Mouse (Mus musculus) lung, embryonic 14.5 days (tissue): ENCODE results near the gene Slc22a2. TPM values are rescaled to one million over a fixed set of nuclear protein-coding genes. Genes with fewer than 3 reads are reported as not detected.

Experiments
- ATAC-seq: fragments of 200-750 bp; cut with Nextera tagmentation; 2 replicates; pipeline ENCODE4 v1.8.0; 2017; ENCODE audit warnings: mild to moderate bottlenecking, moderate TSS enrichment, moderate library complexity; ENCODE audit not compliant: insufficient read depth
- DNase-seq: peaks from one replicate; pipeline ENCODE4 v3.0.0-alpha.2; 2015
- H3K27ac ChIP-seq: fragments of 300-500 bp; sonication (generic); 2 replicates; pipeline ENCODE4 v1.5.1; 2014; ENCODE audit warnings: low read depth, mild to moderate bottlenecking, moderate library complexity
- H3K27me3 ChIP-seq: fragments of 300-500 bp; sonication (generic); 2 replicates; pipeline ENCODE4 v1.6.1; 2014; ENCODE audit warnings: low read length, control low read depth; ENCODE audit not compliant: insufficient read depth
- H3K36me3 ChIP-seq: fragments of 300-500 bp; sonication (generic); 2 replicates; pipeline ENCODE4 v1.6.1; 2014; ENCODE audit warnings: control low read depth; ENCODE audit not compliant: insufficient read depth
- H3K4me1 ChIP-seq: fragments of 300-500 bp; sonication (generic); 2 replicates; pipeline ENCODE4 v1.6.1; 2014; ENCODE audit warnings: antibody characterized with exemption, control low read depth; ENCODE audit not compliant: insufficient read depth
- H3K4me2 ChIP-seq: fragments of 300-500 bp; sonication (generic); 2 replicates; pipeline ENCODE4 v1.6.1; 2014; ENCODE audit warnings: mild to moderate bottlenecking
- H3K4me3 ChIP-seq: fragments of 300-500 bp; sonication (generic); 2 replicates; pipeline ENCODE4 v1.5.1; 2014; ENCODE audit warnings: low read depth, low read length
- H3K9ac ChIP-seq: fragments of 300-500 bp; sonication (generic); 2 replicates; pipeline ENCODE4 v1.6.1; 2014
- H3K9me3 ChIP-seq: fragments of 300-500 bp; sonication (generic); 2 replicates; pipeline ENCODE4 v1.6.1; 2016; ENCODE audit warnings: low read depth, low read length, control low read depth
- CTCF ChIP-seq: IDR thresholded peaks from 2 replicates; pipeline ENCODE4 v1.5.1; 2016; ENCODE audit warnings: antibody characterized with exemption, low read depth
- WGBS: fragments of 180-500 bp; shearing (Covaris S2); extraction: QIAGEN DNeasy Blood & Tissue Kit; methylation state at CpG from one replicate; pipeline ENCODE4 v1.1.7; 2014; 5-methylcytosine and 5-hydroxymethylcytosine counted together
- polyA plus RNA-seq: library from polyadenylated mRNA; unstranded; fragments of >200 nt; fragmentation: Nextera tagmentation; extraction: Ambion mirVana; gene quantifications from 2 replicates; pipeline ENCODE4 v1.2.1, GENCODE M21; 2014

The Slc22a2 gene
- polyA plus RNA-seq, 1 experiment from 2014 or later: not detected

DNA sequence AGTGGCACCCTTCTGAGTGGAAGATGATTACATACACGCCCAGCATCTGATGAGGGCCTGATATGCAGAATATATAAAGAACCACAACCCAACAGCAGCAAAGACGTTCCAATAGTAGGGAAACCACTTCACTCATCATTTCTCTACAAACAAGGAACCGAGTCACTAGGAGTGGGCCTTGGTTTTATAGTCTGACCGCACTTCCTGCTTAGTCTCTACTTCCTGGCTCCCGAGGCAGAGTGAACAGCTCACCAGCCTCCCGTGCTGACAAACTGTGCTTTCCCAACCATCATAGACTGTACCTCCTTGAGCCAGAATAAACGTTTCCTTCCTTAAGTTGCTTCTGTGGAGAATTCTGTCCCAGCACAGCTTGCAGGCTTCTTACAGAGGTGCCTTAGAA, 71.9 kb downstream of the Slc22a2 start:
- Histone ChIP-seq H3K9me3 (no peaks in the 10 kb centered on the region), H3K27me3 (no peaks in the 10 kb centered on the region), H3K9ac (no peak overlapping the region), H3K4me3 (no peak overlapping the region), H3K27ac (no peak overlapping the region), H3K4me1 (no peaks in the 10 kb centered on the region), H3K4me2 (no peak overlapping the region), H3K36me3 (no peaks in the 10 kb centered on the region)
- TF ChIP-seq CTCF: no peak
- DNase-seq (no peak), ATAC-seq (no peak)
- WGBS: 59% methylated on average over 7 of the region's 7 CpGs

DNA sequence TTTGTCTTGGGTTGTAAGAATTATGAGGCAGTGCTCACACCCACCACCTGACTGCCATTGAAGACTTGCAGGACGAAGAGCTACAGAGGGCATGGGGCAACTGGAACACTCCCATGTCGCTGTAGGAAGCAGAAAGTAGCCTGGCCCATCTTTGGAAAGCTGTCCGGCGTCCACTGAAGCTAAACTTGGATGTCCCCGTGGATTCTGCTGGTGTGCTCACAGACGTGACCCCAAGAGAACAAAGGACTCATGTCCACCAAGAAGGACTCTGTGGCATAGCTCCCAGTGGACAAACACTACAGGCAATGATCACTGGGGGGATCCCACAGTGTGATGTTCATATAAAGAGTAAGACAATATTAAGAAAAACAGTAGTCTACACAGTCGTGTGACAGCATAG, 74.9 kb downstream of the Slc22a2 start:
- H3K27me3 ChIP-seq: no peaks in the 10 kb centered on the region
- no peak for TF ChIP-seq CTCF

DNA sequence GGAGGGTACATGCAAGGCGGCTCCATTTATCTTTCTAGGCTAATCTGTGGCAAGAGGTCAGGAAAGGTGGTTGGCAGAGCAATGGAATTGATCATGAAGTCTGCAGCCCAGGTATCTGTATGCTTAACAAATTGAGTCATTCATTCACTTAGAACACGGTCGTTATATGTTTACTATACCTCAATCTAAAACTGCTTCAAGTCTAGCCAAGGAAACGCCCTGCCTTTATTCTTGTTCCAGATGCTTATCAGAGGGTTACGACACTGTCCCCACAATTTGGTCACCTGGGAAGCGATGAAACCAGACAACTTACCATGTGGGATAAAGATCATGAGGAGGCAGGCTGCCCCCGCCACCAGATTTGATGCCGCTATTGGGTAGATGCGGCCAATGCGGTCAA, 75.3 kb downstream of the Slc22a2 start:
- no peaks in the 10 kb centered on the region for H3K4me1 ChIP-seq
- H3K4me3 ChIP-seq: no peak overlapping the region
- DNase-seq (no peak), ATAC-seq (no peak)
- H3K27me3 ChIP-seq: no peaks in the 10 kb centered on the region
- H3K9me3 ChIP-seq: no peaks in the 10 kb centered on the region
- no peaks in the 10 kb centered on the region for H3K36me3 ChIP-seq
- no peak for TF ChIP-seq CTCF
- no peak overlapping the region for H3K27ac ChIP-seq
- no peak overlapping the region for H3K4me2 ChIP-seq
- 90% methylated on average over 10 of the region's 10 CpGs for WGBS
- no peak overlapping the region for H3K9ac ChIP-seq

More for the DNA sequence above, 74.9 kb downstream of the Slc22a2 start:
- H3K4me2 ChIP-seq: no peak overlapping the region
- H3K9me3 ChIP-seq: no peaks in the 10 kb centered on the region
- no peaks in the 10 kb centered on the region for H3K36me3 ChIP-seq
- H3K4me1 ChIP-seq: no peaks in the 10 kb centered on the region
- WGBS: 83% methylated on average over 7 of the region's 7 CpGs
- DNase-seq: no peak
- no peak overlapping the region for H3K4me3 ChIP-seq
- ATAC-seq: no peak
- H3K27ac ChIP-seq: no peak overlapping the region
- H3K9ac ChIP-seq: no peak overlapping the region

DNA sequence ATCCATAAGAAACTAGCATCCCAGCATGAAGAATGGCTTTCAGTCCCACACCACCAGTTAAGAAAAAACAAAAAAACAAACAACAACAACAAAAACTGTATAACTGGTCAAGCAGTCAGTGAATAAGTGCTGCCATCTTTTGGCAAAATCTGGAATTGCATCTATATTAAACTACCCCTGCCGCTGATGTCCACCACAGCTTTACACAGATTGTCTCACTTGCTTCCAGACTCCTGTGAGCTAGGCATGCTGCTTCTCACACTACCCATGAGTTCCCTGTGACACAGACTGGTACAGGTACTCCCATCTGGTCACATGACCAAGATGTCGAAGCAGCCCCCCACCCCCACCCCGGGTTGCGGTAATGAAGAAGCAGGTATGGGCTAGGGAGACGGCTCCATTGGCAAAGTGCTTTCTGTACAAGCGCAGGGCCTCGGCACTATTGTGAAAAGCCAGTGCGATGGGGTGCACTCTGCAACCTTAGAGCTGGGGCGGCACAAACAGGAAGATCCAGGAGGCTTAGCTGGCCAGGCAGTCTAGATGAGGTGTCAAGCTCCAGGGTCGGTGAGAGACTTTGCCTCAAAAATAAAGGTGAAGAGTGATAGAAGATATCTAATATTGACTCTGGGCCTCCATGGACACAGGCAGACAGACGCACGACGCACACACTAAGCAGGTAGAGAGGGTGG, 76.8 kb downstream of the Slc22a2 start:
- Histone ChIP-seq H3K4me2 (no peak overlapping the region), H3K4me3 (no peak overlapping the region), H3K9me3 (no peaks in the 10 kb centered on the region), H3K4me1 (no peaks in the 10 kb centered on the region), H3K27me3 (no peaks in the 10 kb centered on the region), H3K27ac (no peak overlapping the region), H3K9ac (no peak overlapping the region), H3K36me3 (no peaks in the 10 kb centered on the region)
- DNase-seq (peak; percentile 89), ATAC-seq (peak; percentile 52; the same call in 1 of the 2 replicates)
- 70% methylated on average over 13 of the region's 13 CpGs for WGBS
- peak; percentile 83 for TF ChIP-seq CTCF

DNA sequence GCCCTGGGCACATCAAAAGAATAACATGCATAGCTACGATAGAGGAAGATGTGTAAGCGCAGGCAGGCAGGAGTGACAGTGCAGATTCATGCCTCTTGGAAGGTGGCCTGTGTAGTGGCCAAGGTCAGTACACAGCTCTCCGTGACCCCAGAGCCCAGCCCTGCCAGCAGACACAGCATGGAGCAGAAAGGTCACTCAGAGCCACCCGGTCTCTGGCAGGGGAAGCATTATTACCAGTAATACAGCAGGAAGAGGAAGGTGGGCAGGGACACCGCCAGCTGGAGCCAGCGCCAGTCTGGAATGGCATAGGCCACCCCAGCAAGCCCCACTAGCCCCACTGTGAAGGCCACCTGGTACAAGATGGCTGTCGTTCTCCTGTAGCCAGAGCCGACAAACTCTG, 80.2 kb downstream of the Slc22a2 start:
- Histone ChIP-seq H3K4me2 (no peak overlapping the region), H3K9me3 (no peaks in the 10 kb centered on the region), H3K27ac (no peak overlapping the region), H3K4me3 (no peak overlapping the region), H3K4me1 (peaks cover 7% of the 10 kb centered on the region), H3K36me3 (no peaks in the 10 kb centered on the region), H3K9ac (no peak overlapping the region), H3K27me3 (no peaks in the 10 kb centered on the region)
- 70% methylated on average over 8 of the region's 8 CpGs for WGBS
- no peak for DNase-seq
- TF ChIP-seq CTCF: no peak
- no peak for ATAC-seq

DNA sequence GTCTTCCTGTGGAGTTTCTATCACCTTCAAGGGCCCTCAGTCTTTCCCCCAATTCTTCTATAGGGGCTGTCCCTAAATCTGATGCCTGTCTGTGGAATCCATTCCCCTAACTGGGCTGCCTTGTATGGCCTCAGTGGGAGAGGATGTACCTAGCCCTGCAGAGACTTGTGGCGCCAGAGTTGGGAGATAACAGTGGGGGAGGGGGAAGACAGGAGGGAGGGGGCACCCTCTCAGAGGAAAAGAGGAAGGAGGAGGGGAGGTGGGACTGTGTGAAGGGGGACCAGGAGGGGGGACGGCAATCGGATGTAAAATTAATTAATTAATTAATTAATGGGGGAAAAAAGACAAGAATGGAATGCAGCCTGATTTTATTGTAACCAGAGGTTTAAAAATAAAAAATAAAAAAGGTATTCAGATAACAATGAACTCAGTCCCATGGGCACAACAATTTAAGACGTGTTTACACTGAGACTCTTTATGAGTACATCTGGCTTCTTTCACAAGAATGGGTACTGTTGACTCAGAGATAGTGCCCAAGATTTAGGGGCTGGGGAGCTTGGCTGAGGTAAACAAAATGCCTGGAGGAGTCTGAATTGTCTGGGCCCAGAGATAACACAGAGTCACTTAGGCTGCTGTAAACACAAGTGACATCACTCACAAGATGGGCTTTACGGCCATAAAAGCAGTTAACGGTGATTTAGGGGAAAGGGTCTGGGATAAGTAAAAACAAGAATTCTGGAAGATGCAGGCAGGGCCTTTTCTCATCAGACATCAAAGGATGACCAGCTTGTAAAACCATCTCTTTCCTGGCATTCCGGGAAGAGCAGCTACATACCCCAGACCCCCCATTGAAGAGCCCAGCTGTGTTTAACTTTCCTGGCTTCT, 84.8 kb downstream of the Slc22a2 start:
- 12% methylated on average over 7 of the region's 7 CpGs for WGBS

DNA sequence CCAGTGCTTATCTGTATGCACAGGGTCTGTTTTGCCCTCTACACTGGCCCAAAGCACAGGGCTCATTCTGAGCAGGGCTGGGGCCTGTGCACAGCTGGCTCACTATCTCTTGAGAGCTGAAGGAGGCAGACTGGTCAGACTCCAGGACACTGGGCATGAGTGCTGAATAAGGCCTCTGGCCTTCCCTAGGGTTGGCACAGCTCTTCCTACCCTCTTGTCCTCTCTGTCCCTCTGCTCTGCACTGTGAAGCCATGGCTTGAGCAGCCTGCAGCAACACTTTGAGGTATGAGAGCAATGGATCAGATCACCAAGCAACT, 85.4 kb downstream of the Slc22a2 start:
- DNase-seq (no peak), ATAC-seq (peak; percentile 57)

More for the DNA sequence above, 84.8 kb downstream of the Slc22a2 start:
- no peak overlapping the region for H3K4me2 ChIP-seq
- H3K4me1 ChIP-seq: peaks cover 12% of the 10 kb centered on the region
- H3K27me3 ChIP-seq: no peaks in the 10 kb centered on the region
- ATAC-seq: peak; percentile 66
- no peak overlapping the region for H3K4me3 ChIP-seq
- H3K27ac ChIP-seq: peak overlapping the region; percentile 75; the same call in 1 of the 2 replicates
- H3K9me3 ChIP-seq: no peaks in the 10 kb centered on the region
- no peak for TF ChIP-seq CTCF
- peak; percentile 49 for DNase-seq
- H3K9ac ChIP-seq: no peak overlapping the region
- H3K36me3 ChIP-seq: no peaks in the 10 kb centered on the region

More for the DNA sequence above, 85.4 kb downstream of the Slc22a2 start:
- H3K27me3 ChIP-seq: no peaks in the 10 kb centered on the region
- peak overlapping the region; percentile 75 for H3K27ac ChIP-seq
- H3K4me1 ChIP-seq: peaks cover 12% of the 10 kb centered on the region
- no peak overlapping the region for H3K4me2 ChIP-seq
- no peak overlapping the region for H3K4me3 ChIP-seq
- TF ChIP-seq CTCF: no peak
- H3K9me3 ChIP-seq: no peaks in the 10 kb centered on the region
- H3K9ac ChIP-seq: no peak overlapping the region
- H3K36me3 ChIP-seq: no peaks in the 10 kb centered on the region
